Mouse (Mus musculus) urinary bladder, postnatal 4 days (tissue): ENCODE data around the gene Ctnnb1.

Source experiments
- DNase-seq, 2 experiments: peaks; one replicate each; pipeline ENCODE4 v3.0.0; 2021 to 2022; ENCODE audit warnings: low spot score in 2 of 2

Ctnnb1 gene

GRCm38 (mm10) chr9:120926939-120927606, 1.9 kb upstream of the Ctnnb1 start:
- no peak for DNase-seq

GRCm38 (mm10) chr9:120930021-120930420, 1.0 kb downstream of the Ctnnb1 start:
- no peak for DNase-seq

GRCm38 (mm10) chr9:120930811-120931210, 1.8 kb downstream of the Ctnnb1 start:
- no peak for DNase-seq

- no peak for DNase-seq
These were observed 3.4 kb downstream of the Ctnnb1 start for GRCm38 (mm10) chr9:120932371-120932770.

GRCm38 (mm10) chr9:120932797-120933586, 4.0 kb downstream of the Ctnnb1 start:
- peak; percentile 98 for DNase-seq

- DNase-seq, result no peak
These were observed 4.5 kb downstream of the Ctnnb1 start for GRCm38 (mm10) chr9:120933587-120933885.

GRCm38 (mm10) chr9:120933886-120934758, 5.1 kb downstream of the Ctnnb1 start:
- DNase-seq, result peak in 1 of 2 experiments; percentile 50

- no peak for DNase-seq
These were observed 6.0 kb downstream of the Ctnnb1 start for GRCm38 (mm10) chr9:120934821-120935633.

- DNase-seq, result no peak
These were observed 6.6 kb downstream of the Ctnnb1 start for GRCm38 (mm10) chr9:120935634-120935922.

GRCm38 (mm10) chr9:120936351-120936750, 7.3 kb downstream of the Ctnnb1 start:
- DNase-seq, result peak; percentile 38 to 80

- no peak for DNase-seq
These were observed 11.8 kb downstream of the Ctnnb1 start for GRCm38 (mm10) chr9:120940858-120941257.

GRCm38 (mm10) chr9:120943757-120944156, 14.7 kb downstream of the Ctnnb1 start:
- DNase-seq, result no peak

GRCm38 (mm10) chr9:120944211-120944610, 15.2 kb downstream of the Ctnnb1 start:
- no peak for DNase-seq

- no peak for DNase-seq
These were observed 17.1 kb downstream of the Ctnnb1 start for GRCm38 (mm10) chr9:120946131-120946530.

- DNase-seq, result no peak
These were observed 19.8 kb downstream of the Ctnnb1 start for GRCm38 (mm10) chr9:120948832-120949231.

- DNase-seq, result no peak
These were observed 21.7 kb downstream of the Ctnnb1 start for GRCm38 (mm10) chr9:120950761-120951160.

GRCm38 (mm10) chr9:120951947-120952346, 22.9 kb downstream of the Ctnnb1 start:
- DNase-seq, result no peak

GRCm38 (mm10) chr9:120958051-120958450, 29.0 kb downstream of the Ctnnb1 start:
- no peak for DNase-seq

GRCm38 (mm10) chr9:120958560-120958959, 29.5 kb downstream of the Ctnnb1 start:
- no peak for DNase-seq

- DNase-seq, result no peak
These were observed 30.2 kb downstream of the Ctnnb1 start for GRCm38 (mm10) chr9:120959225-120959624.

GRCm38 (mm10) chr9:120960611-120961010, 31.6 kb downstream of the Ctnnb1 start:
- DNase-seq, result no peak

- no peak for DNase-seq
These were observed 32.5 kb downstream of the Ctnnb1 start for GRCm38 (mm10) chr9:120961466-120961865.
